Mouse (Mus musculus) ES-Bruce4 (cell line): ENCODE data around the gene Arhgap11a. TPM values are rescaled to one million over a fixed set of nuclear protein-coding genes. Genes with fewer than 3 reads are reported as not detected.

Experiments
- H3K27ac ChIP-seq: 2 replicates; pipeline ENCODE4 v1.5.1; 2012; ENCODE audit warnings: low read length, inconsistent platforms; ENCODE audit not compliant: insufficient read depth
- H3K27me3 ChIP-seq: 2 replicates; pipeline ENCODE4 v1.6.1; 2012; ENCODE audit warnings: mild to moderate bottlenecking, low read length, inconsistent platforms; ENCODE audit not compliant: control insufficient read depth, poor library complexity, insufficient read depth, severe bottlenecking
- H3K36me3 ChIP-seq: 2 replicates; pipeline ENCODE4 v1.6.1; 2012; ENCODE audit warnings: inconsistent platforms, mild to moderate bottlenecking, low read length, moderate library complexity; ENCODE audit not compliant: control insufficient read depth, poor library complexity, insufficient read depth, severe bottlenecking
- H3K4me1 ChIP-seq: one replicate; pipeline ENCODE4 v1.8.1; 2011; ENCODE audit warnings: low read length; ENCODE audit not compliant: control insufficient read depth, insufficient read depth
- H3K4me3 ChIP-seq: 2 replicates; pipeline ENCODE4 v1.5.1; 2011; ENCODE audit warnings: low read depth, mild to moderate bottlenecking, low read length
- H3K9ac ChIP-seq: 2 replicates; pipeline ENCODE4 v1.6.1; 2012; ENCODE audit warnings: low read depth, mild to moderate bottlenecking, inconsistent platforms; ENCODE audit not compliant: poor library complexity, severe bottlenecking
- H3K9me3 ChIP-seq: replicated peaks from 2 replicates; pipeline ENCODE4 v1.6.1; 2012; ENCODE audit warnings: mild to moderate bottlenecking, low read length, inconsistent platforms; ENCODE audit not compliant: control insufficient read depth, poor library complexity, insufficient read depth, severe bottlenecking
- CTCF ChIP-seq: IDR thresholded peaks from one replicate; pipeline ENCODE4 v1.8.1; 2011; ENCODE audit warnings: low read depth, low read length
- EP300 ChIP-seq: IDR thresholded peaks from 2 replicates; pipeline ENCODE4 v1.6.1; 2011; ENCODE audit warnings: low read depth, low read length; ENCODE audit not compliant: insufficient read depth
- POLR2A ChIP-seq: IDR thresholded peaks from one replicate; pipeline ENCODE4 v1.8.1; 2011; ENCODE audit warnings: low read length; ENCODE audit not compliant: insufficient read depth
- polyA plus RNA-seq: library from polyadenylated mRNA; stranded (reverse); fragments of >200 nt; gene quantifications from 2 replicates; pipeline ENCODE4 v1.2.4, GENCODE M21; 2011; ENCODE audit warnings: low read depth; ENCODE audit not compliant: missing spikeins, insufficient read depth, insufficient read length

The Arhgap11a gene
- polyA plus RNA-seq, result 55.4 and 62.9 TPM in 2 replicates

- no peaks in the 10 kb centered on the region for H3K4me1 ChIP-seq
- peaks cover 16% of the 10 kb centered on the region for H3K36me3 ChIP-seq
- H3K9ac ChIP-seq, result peak within 1 kb of the TSS; percentile 75
- peak within 1 kb of the TSS; percentile 92 for H3K4me3 ChIP-seq
- peak within 1 kb of the TSS; percentile 54 for H3K27ac ChIP-seq
- no peaks in the 10 kb centered on the region for H3K27me3 ChIP-seq
- no peaks in the 10 kb centered on the region for H3K9me3 ChIP-seq
- no peak for TF ChIP-seq EP300
- TF ChIP-seq CTCF, result no peak
- peak; percentile 69 for TF ChIP-seq POLR2A
Observed at GRCm38 (mm10) chr2:113848245-113849121, at the start of gene Arhgap11a. TSS of gene Arhgap11a (minus strand) at chr2:113848661.

- Histone ChIP-seq H3K9ac (no peak overlapping the region), H3K36me3 (no peaks in the 10 kb centered on the region), H3K4me1 (no peaks in the 10 kb centered on the region), H3K27ac (no peak overlapping the region), H3K9me3 (0 out of 2 replicates have a peak, but pooled peaks cover 3% of the 10 kb centered on the region), H3K4me3 (no peak overlapping the region), H3K27me3 (no peaks in the 10 kb centered on the region)
- TF ChIP-seq CTCF (no peak), POLR2A (no peak), EP300 (no peak)
Observed at GRCm38 (mm10) chr2:113893385-113894122, 45.1 kb upstream of the Arhgap11a start.

GRCm38 (mm10) chr2:113887166-113887565, 38.7 kb upstream of the Arhgap11a start:
- Histone ChIP-seq H3K9me3 (0 out of 2 replicates have a peak, but pooled peaks cover 3% of the 10 kb centered on the region), H3K36me3 (no peaks in the 10 kb centered on the region), H3K4me1 (no peaks in the 10 kb centered on the region), H3K27ac (no peak overlapping the region), H3K27me3 (no peaks in the 10 kb centered on the region), H3K4me3 (no peak overlapping the region), H3K9ac (no peak overlapping the region)
- TF ChIP-seq POLR2A, result no peak
- no peak for TF ChIP-seq EP300
- no peak for TF ChIP-seq CTCF

- no peak for TF ChIP-seq POLR2A
- TF ChIP-seq CTCF, result no peak
- TF ChIP-seq EP300, result no peak
- Histone ChIP-seq H3K4me1 (no peaks in the 10 kb centered on the region), H3K4me3 (no peak overlapping the region), H3K9ac (no peak overlapping the region), H3K36me3 (no peaks in the 10 kb centered on the region), H3K27ac (no peak overlapping the region), H3K9me3 (0 out of 2 replicates have a peak, but pooled peaks cover 3% of the 10 kb centered on the region), H3K27me3 (no peaks in the 10 kb centered on the region)
Observed at GRCm38 (mm10) chr2:113886061-113886460, 37.6 kb upstream of the Arhgap11a start.

- no peaks in the 10 kb centered on the region for H3K9me3 ChIP-seq
Observed at GRCm38 (mm10) chr2:113870115-113870514, 21.7 kb upstream of the Arhgap11a start.

More at GRCm38 (mm10) chr2:113870115-113870514, 21.7 kb upstream of the Arhgap11a start:
- Histone ChIP-seq H3K9ac (no peak overlapping the region), H3K4me3 (no peak overlapping the region), H3K36me3 (no peaks in the 10 kb centered on the region), H3K27me3 (no peaks in the 10 kb centered on the region; the same call in 1 of the 2 replicates), H3K27ac (no peak overlapping the region), H3K4me1 (no peaks in the 10 kb centered on the region)
- TF ChIP-seq EP300, result no peak
- TF ChIP-seq POLR2A, result no peak
- no peak for TF ChIP-seq CTCF
